Mouse (Mus musculus) forebrain, embryonic 16.5 days (tissue): ENCODE measurements at regions not wholly inside any gene's neighbourhood (a gene's known extent, or its start where the extent isn't known, plus 50 kb on each side); places are given as distances from the start of the nearest gene placed in this dataset.

Experiments used
- ATAC-seq: fragments of 200-750 bp; cut with Nextera tagmentation; 2 replicates; pipeline ENCODE4 v1.8.0; 2017; ENCODE audit warnings: mild to moderate bottlenecking, moderate library complexity
- H3K27ac ChIP-seq: fragments of 300-500 bp; sonication (generic); 2 replicates; pipeline ENCODE4 v1.5.1; 2014; ENCODE audit warnings: low read length, control low read depth
- H3K27me3 ChIP-seq: fragments of 300-500 bp; sonication (generic); replicated peaks from 2 replicates; pipeline ENCODE4 v1.6.1; 2014; ENCODE audit warnings: low read length; ENCODE audit not compliant: control insufficient read depth, insufficient read depth
- H3K36me3 ChIP-seq: fragments of 300-500 bp; sonication (generic); 2 replicates; pipeline ENCODE4 v1.6.1; 2014; ENCODE audit not compliant: control insufficient read depth, insufficient read depth
- H3K4me1 ChIP-seq: fragments of 300-500 bp; sonication (generic); replicated peaks from 2 replicates; pipeline ENCODE4 v1.6.1; 2014; ENCODE audit warnings: low read length; ENCODE audit not compliant: control insufficient read depth, insufficient read depth
- H3K4me2 ChIP-seq: fragments of 300-500 bp; sonication (generic); 2 replicates; pipeline ENCODE4 v1.6.1; 2014; ENCODE audit warnings: mild to moderate bottlenecking, low read length, control low read depth
- H3K4me3 ChIP-seq: fragments of 300-500 bp; sonication (generic); replicated peaks from 2 replicates; pipeline ENCODE4 v1.5.1; 2014; ENCODE audit warnings: mild to moderate bottlenecking, low read length, control low read depth
- H3K9ac ChIP-seq: fragments of 300-500 bp; sonication (generic); replicated peaks from 2 replicates; pipeline ENCODE4 v1.6.1; 2014; ENCODE audit warnings: low read depth, low read length, control low read depth
- H3K9me3 ChIP-seq: fragments of 300-500 bp; sonication (generic); 2 replicates; pipeline ENCODE4 v1.6.1; 2016; ENCODE audit warnings: low read length; ENCODE audit not compliant: control insufficient read depth
- WGBS: fragments of 180-500 bp; shearing (Covaris S2); extraction: QIAGEN DNeasy Blood & Tissue Kit; methylation state at CpG from one replicate; pipeline ENCODE4 v1.1.7; 2014; 5-methylcytosine and 5-hydroxymethylcytosine counted together

- Histone ChIP-seq H3K4me3 (no peak overlapping the region), H3K36me3 (no peaks in the 10 kb centered on the region), H3K27ac (no peak overlapping the region), H3K4me2 (no peak overlapping the region), H3K4me1 (no peaks in the 10 kb centered on the region), H3K9ac (no peak overlapping the region), H3K27me3 (no peaks in the 10 kb centered on the region), H3K9me3 (no peaks in the 10 kb centered on the region)
- WGBS = 73% methylated on average over 15 of the region's 15 CpGs
- ATAC-seq = no peak
Measured at GRCm38 (mm10) chr11:52602061-52602561, 162.3 kb upstream of the Fstl4 start.

- Histone ChIP-seq H3K27ac (no peak overlapping the region), H3K27me3 (no peaks in the 10 kb centered on the region), H3K4me2 (no peak overlapping the region), H3K9me3 (no peaks in the 10 kb centered on the region), H3K4me3 (no peak overlapping the region), H3K9ac (no peak overlapping the region), H3K36me3 (no peaks in the 10 kb centered on the region), H3K4me1 (no peaks in the 10 kb centered on the region)
- no peak for ATAC-seq
- WGBS = 78% methylated on average over 5 of the region's 5 CpGs
Measured at GRCm38 (mm10) chr11:52602796-52603195, 161.6 kb upstream of the Fstl4 start.

- no peak overlapping the region for H3K4me2 ChIP-seq
- no peak for ATAC-seq
- peaks cover 2% of the 10 kb centered on the region for H3K4me1 ChIP-seq
- no peaks in the 10 kb centered on the region for H3K36me3 ChIP-seq
- WGBS = 84% methylated on average over 1 of the region's 1 CpGs
- no peaks in the 10 kb centered on the region for H3K27me3 ChIP-seq
- no peak overlapping the region for H3K9ac ChIP-seq
- peaks cover 3% of the 10 kb centered on the region; the same call in 1 of the 2 replicates for H3K9me3 ChIP-seq
- H3K27ac ChIP-seq = no peak overlapping the region
- H3K4me3 ChIP-seq = no peak overlapping the region
Measured at GRCm38 (mm10) chr11:52610681-52611165, 153.7 kb upstream of the Fstl4 start.

- Histone ChIP-seq H3K9ac (no peak overlapping the region), H3K4me1 (peaks cover 8% of the 10 kb centered on the region), H3K27me3 (no peaks in the 10 kb centered on the region), H3K36me3 (no peaks in the 10 kb centered on the region), H3K4me2 (no peak overlapping the region), H3K9me3 (no peaks in the 10 kb centered on the region), H3K4me3 (no peak overlapping the region), H3K27ac (no peak overlapping the region)
- WGBS = 43% methylated on average over 4 of the region's 4 CpGs
- no peak for ATAC-seq
Measured at GRCm38 (mm10) chr11:52615622-52616021, 148.8 kb upstream of the Fstl4 start.

GRCm38 (mm10) chr11:52618646-52619045 is 145.8 kb upstream of the Fstl4 start:
- H3K4me2 ChIP-seq = no peak overlapping the region
- H3K9ac ChIP-seq = no peak overlapping the region
- no peaks in the 10 kb centered on the region for H3K36me3 ChIP-seq
- no peak for ATAC-seq
- 20% methylated on average over 9 of the region's 9 CpGs for WGBS
- no peak overlapping the region for H3K4me3 ChIP-seq
- H3K9me3 ChIP-seq = no peaks in the 10 kb centered on the region
- peaks cover 8% of the 10 kb centered on the region for H3K4me1 ChIP-seq
- H3K27ac ChIP-seq = no peak overlapping the region
- no peaks in the 10 kb centered on the region for H3K27me3 ChIP-seq

- H3K4me3 ChIP-seq = no peak overlapping the region
- H3K9me3 ChIP-seq = no peaks in the 10 kb centered on the region
- no peak overlapping the region for H3K4me2 ChIP-seq
- 76% methylated on average over 4 of the region's 4 CpGs for WGBS
- no peak overlapping the region for H3K9ac ChIP-seq
- no peak overlapping the region for H3K27ac ChIP-seq
- H3K36me3 ChIP-seq = no peaks in the 10 kb centered on the region
- H3K4me1 ChIP-seq = 0 out of 2 replicates have a peak, but pooled peaks cover 5% of the 10 kb centered on the region
- H3K27me3 ChIP-seq = no peaks in the 10 kb centered on the region
- no peak for ATAC-seq
Measured at GRCm38 (mm10) chr11:52622861-52623260, 141.6 kb upstream of the Fstl4 start.

- Histone ChIP-seq H3K27ac (no peak overlapping the region), H3K9me3 (no peaks in the 10 kb centered on the region), H3K9ac (no peak overlapping the region), H3K4me3 (no peak overlapping the region), H3K4me2 (no peak overlapping the region), H3K27me3 (no peaks in the 10 kb centered on the region), H3K4me1 (no peaks in the 10 kb centered on the region), H3K36me3 (no peaks in the 10 kb centered on the region)
- ATAC-seq = no peak
- 84% methylated on average over 2 of the region's 2 CpGs for WGBS
Measured at GRCm38 (mm10) chr11:52628875-52629274, 135.6 kb upstream of the Fstl4 start.

- no peak overlapping the region for H3K4me2 ChIP-seq
Measured at GRCm38 (mm10) chr11:52629776-52630175, 134.7 kb upstream of the Fstl4 start.

GRCm38 (mm10) chr11:52631579-52631978 is 132.9 kb upstream of the Fstl4 start:
- Histone ChIP-seq H3K4me1 (peaks cover 12% of the 10 kb centered on the region), H3K27me3 (no peaks in the 10 kb centered on the region), H3K4me2 (no peak overlapping the region), H3K36me3 (no peaks in the 10 kb centered on the region), H3K9ac (no peak overlapping the region), H3K4me3 (no peak overlapping the region), H3K27ac (no peak overlapping the region), H3K9me3 (no peaks in the 10 kb centered on the region)
- WGBS = 52% methylated on average over 3 of the region's 3 CpGs
- ATAC-seq = no peak

More at GRCm38 (mm10) chr11:52629776-52630175, 134.7 kb upstream of the Fstl4 start:
- no peak overlapping the region for H3K4me3 ChIP-seq
- no peak overlapping the region for H3K27ac ChIP-seq
- 58% methylated on average over 5 of the region's 5 CpGs for WGBS
- ATAC-seq = no peak
- no peaks in the 10 kb centered on the region for H3K9me3 ChIP-seq
- H3K36me3 ChIP-seq = no peaks in the 10 kb centered on the region
- no peaks in the 10 kb centered on the region for H3K27me3 ChIP-seq
- H3K9ac ChIP-seq = no peak overlapping the region
- no peaks in the 10 kb centered on the region for H3K4me1 ChIP-seq

GRCm38 (mm10) chr11:52634189-52634588 is 130.2 kb upstream of the Fstl4 start:
- no peaks in the 10 kb centered on the region for H3K27me3 ChIP-seq
- H3K27ac ChIP-seq = no peak overlapping the region
- WGBS = 79% methylated on average over 3 of the region's 3 CpGs
- H3K9me3 ChIP-seq = no peaks in the 10 kb centered on the region
- peaks cover 12% of the 10 kb centered on the region for H3K4me1 ChIP-seq
- ATAC-seq = no peak
- no peak overlapping the region for H3K4me3 ChIP-seq
- no peak overlapping the region for H3K4me2 ChIP-seq
- no peaks in the 10 kb centered on the region for H3K36me3 ChIP-seq
- H3K9ac ChIP-seq = no peak overlapping the region
